Mouse (Mus musculus) liver, embryonic 14.5 days (tissue): Measurements from ENCODE around the gene Sars2.

Source experiments
- CTCF ChIP-seq: IDR thresholded peaks from 2 replicates; pipeline ENCODE4 v1.5.1; 2016; ENCODE audit warnings: antibody characterized with exemption, low read depth, control low read depth
- EP300 ChIP-seq: IDR thresholded peaks from 2 replicates; pipeline ENCODE4 v1.6.1; 2016; ENCODE audit warnings: antibody characterized with exemption, low read depth

GRCm38 (mm10) chr7:28796562-28796975 is 54.8 kb downstream of the Sars2 start:
- TF ChIP-seq CTCF (peak; percentile 100), EP300 (no peak)
